Mouse (Mus musculus): ENCODE measurements at regions not wholly inside any gene's neighbourhood (a gene's known extent, or its start where the extent isn't known, plus 50 kb on each side); places are given as distances from the start of the nearest gene placed in this dataset.

DNA sequence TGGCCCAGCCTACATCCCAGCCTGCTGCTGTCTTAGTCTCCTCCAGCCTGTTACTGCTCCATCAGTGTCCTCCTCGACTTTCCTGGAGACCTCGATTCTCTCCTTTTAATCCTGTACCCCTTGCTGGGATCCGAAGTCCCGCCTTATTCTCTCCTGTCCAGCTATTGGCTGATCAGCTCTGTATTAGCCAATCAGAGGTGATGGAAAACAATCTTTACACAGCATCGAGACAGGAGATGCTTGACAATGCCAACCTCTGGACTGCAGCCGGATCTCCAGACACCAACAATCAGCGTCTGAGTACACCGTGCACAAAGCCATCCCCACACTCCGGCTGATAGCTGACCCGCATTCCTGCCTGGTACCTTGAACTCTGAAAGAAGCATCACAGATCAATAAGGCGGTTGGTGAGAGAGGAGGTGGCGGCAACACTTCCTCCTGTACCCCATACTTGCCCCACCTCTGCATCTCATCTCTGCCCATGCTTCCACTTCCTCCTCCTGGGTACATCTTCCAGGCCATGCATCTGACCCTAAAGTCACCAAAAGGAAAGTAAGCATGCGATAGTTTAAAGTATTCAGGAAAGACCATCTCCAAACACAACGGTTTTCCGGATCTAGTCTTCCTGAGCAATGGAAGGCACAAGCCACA is 316.4 kb downstream of the Zfp706 start:
- TF ChIP-seq CTCF (IDR thresholded peaks at IDR 0.05; ENCODE audit: borderline replicate concordance, insufficient read depth, low read length): no peak
- no peak for TF ChIP-seq POLR2A (IDR thresholded peaks at IDR 0.05; ENCODE audit: low read depth, low read length)

Measured in embryonic fibroblast, embryonic 13.5 days (primary cell).